ENCODE assay signal across 8 mouse cellular contexts in the genomic region with DNA sequence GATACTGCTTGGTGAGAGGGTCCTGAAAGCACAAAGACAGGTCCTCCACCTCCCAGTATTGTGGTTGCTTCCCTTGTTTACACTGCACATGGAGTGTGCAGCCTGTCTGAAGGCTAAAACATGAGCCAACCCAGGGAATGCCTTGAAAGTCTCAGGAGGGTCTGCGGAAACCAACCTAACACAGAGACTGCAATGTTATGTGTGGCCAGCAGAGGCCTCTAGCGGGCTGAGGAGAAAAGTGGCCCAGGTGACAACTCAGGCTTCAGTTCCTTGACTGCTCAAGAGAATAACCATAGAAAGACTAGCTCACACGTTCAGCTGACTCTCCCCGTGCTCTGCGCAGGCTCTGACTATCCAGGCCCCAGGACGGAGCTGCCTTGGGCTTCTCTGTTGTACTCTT. TPM values are rescaled to one million over a fixed set of nuclear protein-coding genes. Genes with fewer than 3 reads are reported as not detected.
A peak's percentile ranks its signal among the peaks of the same experiment; 100 is the strongest.
DNase-seq lines count a peak whose midpoint lies in the region; ATAC-seq and TF ChIP-seq lines count a peak whose summit lies in the region.

No protein-coding gene starts in this region.

- H3K9ac ChIP-seq in forebrain, postnatal 0 days: no peak overlapping the region
- H3K9ac ChIP-seq in hindbrain, embryonic 15.5 days: no peak overlapping the region
- no peak overlapping the region for H3K9ac ChIP-seq in midbrain, embryonic 13.5 days (replicated peaks)
- no peak overlapping the region for H3K9ac ChIP-seq in stomach, embryonic 14.5 days (replicated peaks; ENCODE audit: low read depth, low read length)

- intact Hi-C loops in left cerebral cortex, postnatal 25 days (cut with DNase I): loop anchor here (2.0 kb wide), 1 partner anchor 59 kb away; no protein-coding TSS in a partner anchor

- H3K4me3 ChIP-seq in cerebellum, adult 2 months (replicated peaks; ENCODE audit: insufficient read depth, low read depth, low read length): no peak overlapping the region
- H3K4me3 ChIP-seq in forebrain, postnatal 0 days (ENCODE audit: low read depth, low read length): no peak overlapping the region
- no peak overlapping the region for H3K4me3 ChIP-seq in hindbrain, embryonic 15.5 days
- no peak overlapping the region for H3K4me3 ChIP-seq in midbrain, embryonic 13.5 days (replicated peaks)
- H3K4me3 ChIP-seq in stomach, embryonic 14.5 days (ENCODE audit: low read depth, low read length): no peak overlapping the region

- TF ChIP-seq CTCF in cerebellum, adult 2 months (IDR thresholded peaks at IDR 0.05; ENCODE audit: borderline replicate concordance, insufficient read depth, low read depth, low read length): peak; percentile 92
- TF ChIP-seq CTCF in forebrain, postnatal 0 days (IDR thresholded peaks at IDR 0.05; ENCODE audit: low read depth): peak; percentile 94

- peak; percentile 72 for ATAC-seq in forebrain, postnatal 0 days
- peak; percentile 81; the same call in 1 of the 2 replicates for ATAC-seq in hindbrain, embryonic 15.5 days (ENCODE audit: low FRiP score, low read depth)
- peak; percentile 84 for ATAC-seq in midbrain, embryonic 13.5 days
- peak; percentile 42; the same call in 1 of the 2 replicates for ATAC-seq in stomach, embryonic 14.5 days (ENCODE audit: insufficient number of reproducible peaks, insufficient read depth, low FRiP score, low read depth)

- peak; percentile 31 for DNase-seq in ovary, postnatal 36 days (ENCODE audit: low spot score)
- DNase-seq in ovary, adult 18-20 months (ENCODE audit: low spot score): no peak
- DNase-seq in cerebellum, adult 2 months: peak; percentile 48 to 59
- peak; percentile 82 for DNase-seq in forebrain, postnatal 0 days
- peak; percentile 54 to 63 for DNase-seq in left cerebral cortex, postnatal 25 days (ENCODE audit: low spot score in 2 of 2)

- 5% methylated on average over 6 of the region's 6 CpGs for WGBS in cerebellum, adult 2 months
- 13% methylated on average over 6 of the region's 6 CpGs for WGBS in forebrain, postnatal 0 days
- 6% methylated on average over 6 of the region's 6 CpGs for WGBS in hindbrain, embryonic 15.5 days
- 12% methylated on average over 6 of the region's 6 CpGs for WGBS in midbrain, embryonic 13.5 days
- WGBS in stomach, embryonic 14.5 days: 6% methylated on average over 6 of the region's 6 CpGs

- no peaks in the 10 kb centered on the region for H3K27me3 ChIP-seq in cerebellum, adult 2 months (ENCODE audit: control insufficient read depth, insufficient read depth, low read length)
- no peaks in the 10 kb centered on the region for H3K27me3 ChIP-seq in forebrain, postnatal 0 days (ENCODE audit: insufficient read depth, low read length)
- no peaks in the 10 kb centered on the region for H3K27me3 ChIP-seq in hindbrain, embryonic 15.5 days
- H3K27me3 ChIP-seq in midbrain, embryonic 13.5 days: no peaks in the 10 kb centered on the region
- H3K27me3 ChIP-seq in stomach, embryonic 14.5 days (ENCODE audit: control insufficient read depth, insufficient read depth, low read length): no peaks in the 10 kb centered on the region

- no peak for TF ChIP-seq POLR2A in cerebellum, adult 2 months (IDR thresholded peaks at IDR 0.05; ENCODE audit: borderline replicate concordance, insufficient read depth, low read length)

- H3K36me3 ChIP-seq in forebrain, postnatal 0 days (ENCODE audit: insufficient read depth): no peaks in the 10 kb centered on the region
- H3K36me3 ChIP-seq in hindbrain, embryonic 15.5 days: no peaks in the 10 kb centered on the region
- H3K36me3 ChIP-seq in midbrain, embryonic 13.5 days: no peaks in the 10 kb centered on the region
- H3K36me3 ChIP-seq in stomach, embryonic 14.5 days (ENCODE audit: control insufficient read depth, insufficient read depth, low read length): no peaks in the 10 kb centered on the region

- H3K4me1 ChIP-seq in cerebellum, adult 2 months (ENCODE audit: control insufficient read depth, insufficient read depth, low read length): 0 out of 2 replicates have a peak, but pooled peaks cover 2% of the 10 kb centered on the region
- no peaks in the 10 kb centered on the region for H3K4me1 ChIP-seq in forebrain, postnatal 0 days (ENCODE audit: insufficient read depth)
- peaks cover 3% of the 10 kb centered on the region; the same call in 1 of the 2 replicates for H3K4me1 ChIP-seq in hindbrain, embryonic 15.5 days (replicated peaks)
- H3K4me1 ChIP-seq in midbrain, embryonic 13.5 days (replicated peaks): no peaks in the 10 kb centered on the region
- no peaks in the 10 kb centered on the region for H3K4me1 ChIP-seq in stomach, embryonic 14.5 days (ENCODE audit: control insufficient read depth, insufficient read depth, low read length)

- H3K4me2 ChIP-seq in forebrain, postnatal 0 days (ENCODE audit: low read depth): 0 out of 2 replicates have a peak overlapping the region, but pooled peaks have one; percentile 8
- H3K4me2 ChIP-seq in hindbrain, embryonic 15.5 days: peak overlapping the region; percentile 21; the same call in 1 of the 2 replicates
- no peak overlapping the region for H3K4me2 ChIP-seq in midbrain, embryonic 13.5 days (replicated peaks)
- no peak overlapping the region for H3K4me2 ChIP-seq in stomach, embryonic 14.5 days (replicated peaks; ENCODE audit: low read depth, low read length)

- H3K27ac ChIP-seq in cerebellum, adult 2 months (ENCODE audit: insufficient read depth, low read length): no peak overlapping the region
- H3K27ac ChIP-seq in forebrain, postnatal 0 days (ENCODE audit: low read depth, low read length): no peak overlapping the region
- no peak overlapping the region for H3K27ac ChIP-seq in hindbrain, embryonic 15.5 days (replicated peaks)
- no peak overlapping the region for H3K27ac ChIP-seq in midbrain, embryonic 13.5 days
- H3K27ac ChIP-seq in stomach, embryonic 14.5 days (ENCODE audit: low read length): no peak overlapping the region

- no peaks in the 10 kb centered on the region for H3K9me3 ChIP-seq in forebrain, postnatal 0 days (ENCODE audit: low read length)
- no peaks in the 10 kb centered on the region for H3K9me3 ChIP-seq in hindbrain, embryonic 15.5 days
- H3K9me3 ChIP-seq in midbrain, embryonic 13.5 days: no peaks in the 10 kb centered on the region
- no peaks in the 10 kb centered on the region for H3K9me3 ChIP-seq in stomach, embryonic 14.5 days (ENCODE audit: control insufficient read depth, low read depth, low read length)

RNA-seq across cellular contexts. Expression of gene Fry, which starts 20.8 kb away (rescaled TPM):
- polyA plus RNA-seq in cerebellum, adult 2 months (2012; rRNA removed): 92.2 and 95.9 TPM in 2 replicates
- 111 and 130 TPM in 2 replicates for total RNA-seq in forebrain, postnatal 0 days (2014; rRNA removed)
- 31.5 and 47.6 TPM in 2 replicates for polyA plus RNA-seq in forebrain, postnatal 0 days (2015; fragmentation: Nextera tagmentation; extraction: Ambion mirVana)
- 46.6 and 52.0 TPM in 2 replicates for polyA plus RNA-seq in hindbrain, embryonic 15.5 days (2015; fragmentation: Nextera tagmentation; extraction: Ambion mirVana)
- total RNA-seq in left cerebral cortex, postnatal 25 days (2021): 100 to 1,000 TPM; 166 to 187 TPM
- polyA plus RNA-seq in midbrain, embryonic 13.5 days (2015; fragmentation: Nextera tagmentation; extraction: Ambion mirVana): 35.4 and 37.4 TPM in 2 replicates
- 14.1 and 15.2 TPM in 2 replicates for polyA plus RNA-seq in stomach, embryonic 14.5 days (2014; fragmentation: Nextera tagmentation; extraction: Ambion mirVana)

Comparison
In these comparisons a context has a peak if more than half of its experiments do, and no peak if none do; other contexts are left out.
1. H3K4me2 ChIP-seq: peak in forebrain, postnatal 0 days (single experiment) and hindbrain, embryonic 15.5 days (single experiment); none in midbrain, embryonic 13.5 days (single experiment) and stomach, embryonic 14.5 days (single experiment).
2. Peak in every context shown above with its lines, with median percentiles within 50 percentile points of each other: ATAC-seq.